In genomic region chr15:80225796-80226195, GRCm38 (mm10) we compare ENCODE assay signal across 1 mouse cellular context.
A peak's percentile ranks its signal among the peaks of the same experiment; 100 is the strongest.
TF ChIP-seq lines count a peak whose summit lies in the region.

No protein-coding gene starts in this region.

TF ChIP-seq in MEL, 35 proteins besides CTCF, POLR2A, EP300 and RAD21 (continued from another document):
- TF ChIP-seq ZC3H11A (IDR thresholded peaks at IDR 0.05; ENCODE audit: low read depth, low read length), result 0 out of 2 replicates have a peak, but pooled peaks have one; percentile 9
- no peak for TF ChIP-seq BHLHE40 (IDR thresholded peaks at IDR 0.05; ENCODE audit: borderline replicate concordance, low read depth, low read length)
- no peak for TF ChIP-seq MYB (IDR thresholded peaks at IDR 0.05; ENCODE audit: low read depth, low read length)
